Mouse (Mus musculus): Measurements from ENCODE around the gene Dync1i1. TPM values are rescaled to one million over a fixed set of nuclear protein-coding genes. Genes with fewer than 3 reads are reported as not detected.

The Dync1i1 gene
- total RNA-seq, 2 experiments from 2014 or later = not detected

DNA sequence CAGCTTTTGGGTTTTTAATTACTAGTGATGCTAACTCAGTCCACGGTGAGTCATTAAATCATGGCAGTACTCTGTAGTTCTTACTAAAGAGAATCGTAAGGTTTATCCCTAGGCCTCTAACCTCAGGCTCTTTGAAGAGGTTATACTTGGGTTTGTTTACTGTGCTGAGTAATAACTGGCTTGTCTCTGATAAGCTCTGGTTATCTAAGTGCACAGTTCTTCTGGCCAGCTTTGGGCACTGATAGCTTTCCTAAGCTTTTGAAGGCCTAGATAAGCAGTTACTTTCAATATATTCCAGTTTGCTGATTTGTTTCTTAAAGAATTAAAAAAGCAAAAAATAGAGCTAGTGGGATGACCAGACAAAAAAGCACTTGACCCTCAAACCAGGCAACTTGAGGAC is 37.5 kb downstream of the Dync1i1 start:
- ATAC-seq (replicated peaks; ENCODE audit: low FRiP score, low TSS enrichment, poor library complexity, severe bottlenecking) = peak; percentile 59; the same call in 1 of the 2 replicates

DNA sequence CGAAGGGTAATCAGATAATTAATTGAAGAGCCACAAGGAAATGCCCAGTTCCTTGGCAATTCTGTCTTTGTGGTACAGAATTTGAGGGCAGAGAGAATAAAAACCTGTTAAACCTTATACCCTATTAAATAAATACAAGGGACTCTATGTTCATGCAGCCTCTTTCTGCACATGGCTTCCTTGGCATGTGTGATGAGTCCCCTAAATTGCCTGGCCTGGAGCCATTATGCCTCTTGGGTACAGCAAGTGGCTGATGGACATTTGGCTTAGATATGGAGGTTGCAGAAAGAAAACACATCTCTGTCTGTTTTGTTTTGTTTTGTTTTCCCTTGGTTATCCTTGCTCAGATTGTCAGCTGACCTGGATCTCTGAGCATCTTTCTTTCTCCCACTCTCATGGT is 43.1 kb downstream of the Dync1i1 start:
- ATAC-seq (replicated peaks; ENCODE audit: low FRiP score, low TSS enrichment, poor library complexity, severe bottlenecking) = no peak

DNA sequence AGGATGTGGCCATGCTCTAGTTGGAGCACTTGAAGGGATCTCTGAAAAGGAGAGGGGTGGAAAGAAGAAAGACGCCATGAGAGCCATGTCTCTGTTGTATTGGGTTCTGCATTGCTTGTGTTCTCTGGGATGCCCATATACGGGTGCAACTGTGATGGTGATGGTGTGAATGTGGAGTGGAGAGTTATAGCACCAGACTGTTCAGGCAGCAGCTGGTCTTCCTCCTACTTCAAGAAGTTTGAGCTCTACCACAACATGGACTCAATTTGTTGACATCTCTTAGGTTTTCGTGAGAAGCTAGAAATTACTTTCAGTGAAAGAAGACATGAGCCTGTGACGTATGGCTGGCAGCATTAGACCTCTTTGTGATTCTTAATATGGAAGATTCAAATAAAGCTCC is 44.8 kb downstream of the Dync1i1 start:
- no peak for ATAC-seq (replicated peaks; ENCODE audit: low FRiP score, low TSS enrichment, poor library complexity, severe bottlenecking)

DNA sequence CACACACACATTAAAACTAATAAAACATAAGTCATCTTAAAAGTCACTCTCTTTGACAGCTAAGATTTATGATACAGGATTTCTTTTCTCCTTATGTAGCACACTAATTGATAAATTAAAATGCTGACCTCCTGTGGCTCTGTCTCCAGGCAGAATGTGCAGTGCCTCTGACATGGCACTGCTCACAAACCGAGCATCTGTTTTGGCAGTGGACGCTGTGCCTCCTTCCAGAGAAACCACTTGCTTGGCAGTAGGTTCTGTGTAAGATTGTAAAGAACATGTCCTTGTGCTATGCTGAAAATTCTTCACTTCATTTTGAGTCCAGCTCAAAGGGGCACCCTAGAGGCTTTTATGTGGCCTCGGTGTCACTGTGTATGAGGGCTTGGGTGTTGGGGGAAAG is 50.0 kb downstream of the Dync1i1 start:
- ATAC-seq (replicated peaks; ENCODE audit: low FRiP score, low TSS enrichment, poor library complexity, severe bottlenecking) = no peak

DNA sequence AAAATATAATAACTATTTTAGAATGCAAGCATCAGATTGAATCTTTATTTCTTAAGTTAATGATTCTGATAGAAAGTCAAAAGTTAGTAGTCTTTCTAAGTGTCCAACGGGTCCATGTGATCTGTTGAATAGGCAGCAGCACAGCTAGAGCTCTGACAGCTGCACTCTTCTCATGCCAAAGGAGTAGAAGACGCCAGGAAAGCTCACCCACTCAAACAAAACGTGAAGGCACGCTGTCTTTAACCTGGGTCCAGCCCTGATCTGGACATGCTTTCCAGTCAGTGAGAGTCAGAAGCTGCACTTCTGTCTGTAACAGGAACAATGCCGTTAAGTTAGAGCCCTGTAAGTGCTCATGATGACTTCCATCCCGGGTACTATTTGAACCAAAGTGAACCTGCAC is 56.3 kb downstream of the Dync1i1 start:
- no peak for ATAC-seq (replicated peaks; ENCODE audit: low FRiP score, low TSS enrichment, poor library complexity, severe bottlenecking)

DNA sequence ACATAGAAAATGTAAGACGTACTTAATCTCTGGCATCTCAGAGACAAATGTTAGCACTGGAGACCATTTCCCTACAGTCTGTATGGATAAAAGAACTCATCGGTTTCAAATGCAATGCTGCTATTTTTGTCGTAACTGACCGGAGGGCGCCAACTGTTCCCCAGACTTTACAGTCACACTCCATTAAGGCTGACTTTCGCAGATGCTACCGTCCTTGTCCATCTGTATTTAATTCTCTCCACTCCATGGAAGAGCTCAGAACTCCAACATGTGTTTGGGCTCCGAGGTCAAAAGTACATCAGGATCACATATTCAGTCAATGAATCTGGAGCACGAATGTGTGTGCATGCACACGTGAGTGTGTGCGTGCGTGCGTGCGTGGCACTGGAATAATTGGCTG is 58.4 kb downstream of the Dync1i1 start:
- no peak for ATAC-seq (replicated peaks; ENCODE audit: low FRiP score, low TSS enrichment, poor library complexity, severe bottlenecking)

DNA sequence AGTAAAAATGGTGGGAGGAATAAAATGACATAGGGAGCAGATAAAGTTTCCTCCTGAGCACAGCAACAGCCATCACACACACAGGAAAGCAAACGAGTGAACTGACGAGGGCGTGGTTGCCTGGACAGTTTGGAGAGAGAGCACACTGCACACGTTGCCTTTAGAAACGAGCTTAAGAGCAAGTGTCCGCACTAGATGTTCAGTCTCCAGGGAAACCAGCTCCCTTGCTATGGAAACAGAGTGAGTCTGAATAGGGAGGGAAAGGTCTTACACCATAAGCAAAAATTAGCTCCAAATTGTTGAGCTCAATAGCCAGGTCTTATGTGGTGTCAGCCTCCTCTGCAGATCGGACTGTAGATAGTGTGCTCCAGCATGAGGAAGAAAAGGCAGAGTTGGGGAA is 65.2 kb downstream of the Dync1i1 start:
- ATAC-seq (replicated peaks; ENCODE audit: low FRiP score, low TSS enrichment, poor library complexity, severe bottlenecking) = no peak

DNA sequence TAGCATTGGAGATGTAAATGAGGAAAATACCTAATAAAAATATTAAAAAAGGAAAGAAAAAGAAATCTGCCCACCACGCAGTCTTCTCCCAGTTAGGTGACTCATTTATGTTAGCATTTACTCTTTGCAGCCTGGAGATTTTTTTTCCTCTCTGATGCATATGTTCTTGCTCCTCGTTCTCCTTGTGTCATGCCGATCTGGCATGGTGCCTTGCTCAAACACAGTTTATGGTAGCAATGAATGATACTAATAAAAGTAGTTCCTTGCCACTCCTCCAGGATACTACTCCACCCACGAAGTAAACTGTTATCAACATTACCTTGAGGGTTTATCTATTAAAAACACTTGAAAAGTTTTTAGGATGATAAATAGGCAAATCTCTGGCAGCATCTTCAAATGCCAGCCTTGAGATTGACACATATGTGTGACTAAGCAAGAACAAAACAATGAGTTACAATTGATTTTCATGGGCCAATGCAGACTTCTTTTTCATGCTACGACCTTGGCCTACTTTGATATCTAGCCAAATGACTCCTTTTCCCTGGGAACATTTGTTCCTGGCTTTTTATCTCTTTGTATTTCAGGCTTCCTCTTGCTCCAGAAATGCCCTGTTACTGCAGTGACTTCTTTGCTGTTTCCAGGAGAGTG is 68.8 kb downstream of the Dync1i1 start:
- ATAC-seq (replicated peaks; ENCODE audit: low FRiP score, low TSS enrichment, poor library complexity, severe bottlenecking) = no peak

DNA sequence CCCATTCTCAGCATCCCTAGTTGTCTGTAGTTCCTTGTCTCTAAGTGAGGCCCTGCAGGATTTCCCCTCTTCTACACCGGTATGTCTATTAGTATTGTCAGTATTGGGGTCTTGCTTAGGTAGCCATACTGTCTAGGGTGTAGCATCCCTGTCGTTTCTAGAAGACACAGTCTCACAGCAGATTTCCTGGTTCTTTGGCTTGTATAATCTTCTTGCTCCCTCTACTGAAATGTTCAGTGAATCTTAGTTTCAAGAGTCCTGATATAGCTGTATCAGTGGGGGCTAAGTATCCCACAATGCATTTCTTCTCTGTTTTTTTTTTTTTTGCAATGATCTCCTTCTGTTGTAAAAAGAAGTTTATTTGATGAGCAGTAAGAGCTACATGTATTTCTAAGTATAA is 69.9 kb downstream of the Dync1i1 start:
- no peak for ATAC-seq (replicated peaks; ENCODE audit: low FRiP score, low TSS enrichment, poor library complexity, severe bottlenecking)

DNA sequence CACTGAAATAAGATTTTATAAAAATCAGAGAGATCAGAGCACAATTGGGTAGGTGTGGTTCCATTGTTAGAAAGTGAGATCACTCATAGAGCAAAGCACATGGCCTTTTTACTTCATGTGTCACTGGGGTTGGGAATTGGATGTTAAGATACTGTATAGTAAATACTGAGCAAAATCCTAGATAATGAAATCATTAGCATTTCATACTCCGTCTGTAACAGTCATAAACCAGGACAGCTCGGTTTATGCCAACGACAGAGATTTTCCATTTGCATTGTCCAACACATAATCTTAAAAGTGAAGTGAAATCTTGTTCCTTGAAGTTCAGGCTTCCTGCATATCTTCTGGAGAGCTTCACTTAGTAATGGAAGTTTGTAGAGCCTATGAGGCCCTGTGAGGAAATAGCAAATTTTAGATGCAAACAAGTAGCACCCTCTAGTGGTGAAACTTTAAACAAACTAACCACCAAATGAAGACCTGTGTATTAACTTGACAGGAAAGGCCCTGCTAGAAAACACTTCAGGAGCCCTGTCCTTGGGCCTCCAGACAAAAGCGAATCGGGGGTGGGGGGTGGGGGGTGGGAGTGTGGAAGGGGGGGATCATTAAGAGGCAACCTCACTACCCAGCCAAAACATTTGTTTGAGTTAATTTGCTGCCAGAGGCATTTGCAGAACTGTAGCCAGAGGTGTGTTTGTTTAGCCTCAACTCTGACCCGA is 76.8 kb downstream of the Dync1i1 start:
- ATAC-seq (replicated peaks; ENCODE audit: low FRiP score, low TSS enrichment, poor library complexity, severe bottlenecking) = no peak; the same call in 1 of the 2 replicates

DNA sequence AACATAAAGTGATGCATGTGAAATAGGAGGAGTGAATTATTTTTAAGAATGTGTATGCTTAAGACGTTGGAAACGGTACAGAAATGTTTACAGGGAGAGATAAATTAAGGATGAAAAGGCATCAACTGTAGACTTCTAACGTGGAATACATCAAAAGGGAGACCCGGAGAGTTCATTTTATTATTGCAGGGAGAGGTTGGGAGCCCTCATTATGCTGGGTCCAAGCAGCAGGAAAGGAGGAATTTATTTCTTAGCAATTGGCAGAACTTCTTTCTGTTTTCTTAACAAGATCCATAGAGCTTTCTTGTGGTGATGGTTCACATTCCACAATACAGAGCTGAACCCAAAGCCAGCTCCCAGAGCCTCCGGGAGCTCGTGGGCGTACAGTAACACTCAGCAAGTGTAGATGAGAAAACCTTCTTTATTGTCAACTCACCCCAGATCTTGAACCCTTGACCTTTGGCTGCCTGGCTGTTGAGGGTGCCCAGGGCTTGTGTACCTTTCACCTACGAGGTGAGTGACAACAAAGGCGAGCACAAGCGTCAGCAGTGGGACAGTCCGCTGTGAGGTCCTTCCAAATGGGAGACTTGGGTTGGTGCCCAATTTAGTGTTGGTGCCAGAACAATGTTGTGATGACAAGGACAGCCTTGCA is 77.5 kb downstream of the Dync1i1 start:
- no peak for ATAC-seq (replicated peaks; ENCODE audit: low FRiP score, low TSS enrichment, poor library complexity, severe bottlenecking)

DNA sequence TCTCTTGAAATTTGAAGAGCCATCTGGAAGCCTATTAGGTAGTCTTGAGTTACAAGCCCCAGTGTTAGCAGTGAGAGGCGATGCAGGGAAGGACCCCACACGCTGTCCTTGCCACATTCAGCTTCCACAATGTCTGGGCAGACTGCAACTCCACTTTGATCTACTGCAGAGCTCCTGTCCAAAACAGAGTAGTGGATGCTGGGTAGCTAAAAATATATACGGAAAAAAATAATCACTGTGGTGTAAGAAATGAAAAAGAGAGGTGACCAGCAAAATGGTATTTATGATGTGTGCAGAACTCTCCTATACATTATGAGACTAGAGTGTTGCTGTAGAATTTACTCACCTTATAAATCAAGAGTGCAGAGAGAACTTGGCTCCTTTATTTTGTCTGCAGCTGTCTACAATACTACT is 82.6 kb downstream of the Dync1i1 start:
- ATAC-seq (replicated peaks; ENCODE audit: low FRiP score, low TSS enrichment, poor library complexity, severe bottlenecking) = no peak

DNA sequence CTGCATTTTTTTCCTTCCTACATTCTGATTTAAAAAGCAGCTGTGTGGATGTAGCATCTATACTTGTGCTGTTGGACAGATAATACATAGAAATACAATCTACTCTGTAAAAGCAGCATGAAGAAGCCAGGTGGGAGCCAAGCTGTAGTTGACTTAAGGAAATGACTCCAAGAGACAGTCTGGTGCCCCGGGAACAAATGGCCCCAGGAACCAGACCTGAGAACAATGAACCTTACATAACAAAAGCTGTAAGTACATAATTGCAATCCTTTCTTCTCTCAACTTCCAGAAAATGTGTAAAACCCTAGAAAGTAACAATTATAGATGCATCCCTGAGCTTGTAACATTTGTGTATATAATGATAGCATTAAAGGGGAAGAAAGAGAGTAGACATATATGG is 86.6 kb downstream of the Dync1i1 start:
- no peak for ATAC-seq (replicated peaks; ENCODE audit: low FRiP score, low TSS enrichment, poor library complexity, severe bottlenecking)

DNA sequence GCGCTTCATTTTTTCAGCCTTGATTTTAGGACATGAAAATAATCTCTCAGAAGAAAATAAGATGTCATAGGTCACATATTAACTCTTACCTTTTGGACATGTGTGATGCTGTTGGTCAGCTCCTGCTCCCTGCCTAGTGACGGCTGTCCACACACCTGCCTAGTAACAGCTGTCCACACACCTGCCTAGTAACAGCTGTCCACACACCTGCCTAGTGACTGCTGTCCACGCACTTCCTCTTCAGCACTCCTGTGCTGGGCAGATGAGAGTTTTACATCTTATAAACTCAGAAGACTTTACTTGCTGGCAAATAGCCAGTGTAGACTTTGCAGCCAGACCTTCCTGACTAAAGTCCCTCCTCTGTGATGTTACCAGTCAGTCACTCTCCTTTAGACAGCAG is 94.2 kb downstream of the Dync1i1 start:
- no peak for ATAC-seq (replicated peaks; ENCODE audit: low FRiP score, low TSS enrichment, poor library complexity, severe bottlenecking)

DNA sequence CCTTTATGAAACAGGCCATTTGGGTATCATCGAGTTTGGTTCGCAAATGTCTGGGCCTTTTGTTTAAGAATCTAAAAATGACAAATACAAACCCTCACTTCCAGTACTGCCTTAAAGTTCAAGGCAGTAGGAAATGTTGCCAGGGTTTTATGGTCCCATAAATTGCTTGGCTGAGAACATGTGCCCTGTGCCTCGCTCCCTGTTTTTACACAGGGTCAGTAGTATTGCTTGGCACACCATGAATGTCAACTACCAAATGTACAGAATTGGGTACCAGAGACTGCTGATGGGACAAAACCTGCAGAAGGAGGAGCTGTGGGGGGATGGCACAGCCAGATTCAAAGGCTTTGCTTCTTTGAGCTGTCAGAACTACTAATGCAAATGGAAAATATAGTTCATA is 100.0 kb downstream of the Dync1i1 start:
- ATAC-seq (replicated peaks; ENCODE audit: low FRiP score, low TSS enrichment, poor library complexity, severe bottlenecking) = no peak

DNA sequence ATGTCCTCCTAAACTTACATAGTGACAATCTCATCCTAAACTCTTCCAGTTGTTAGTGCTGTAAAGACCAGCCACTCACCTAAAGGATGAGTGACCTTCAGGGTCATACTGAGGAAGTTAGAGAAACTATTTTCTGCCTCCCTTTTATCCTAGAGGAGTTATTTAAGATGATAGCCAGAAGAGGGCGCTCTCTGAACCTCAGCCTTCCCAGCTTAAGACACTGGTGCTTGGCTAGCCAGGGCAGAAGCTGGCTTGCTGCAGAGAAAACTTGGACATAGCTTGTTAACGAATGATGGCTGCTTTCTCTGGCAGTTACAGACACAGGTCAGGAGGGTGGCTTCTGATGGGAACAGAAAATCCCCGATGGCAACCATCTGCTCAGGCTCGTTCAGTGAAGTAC is 101.6 kb downstream of the Dync1i1 start:
- ATAC-seq (replicated peaks; ENCODE audit: low FRiP score, low TSS enrichment, poor library complexity, severe bottlenecking) = no peak

DNA sequence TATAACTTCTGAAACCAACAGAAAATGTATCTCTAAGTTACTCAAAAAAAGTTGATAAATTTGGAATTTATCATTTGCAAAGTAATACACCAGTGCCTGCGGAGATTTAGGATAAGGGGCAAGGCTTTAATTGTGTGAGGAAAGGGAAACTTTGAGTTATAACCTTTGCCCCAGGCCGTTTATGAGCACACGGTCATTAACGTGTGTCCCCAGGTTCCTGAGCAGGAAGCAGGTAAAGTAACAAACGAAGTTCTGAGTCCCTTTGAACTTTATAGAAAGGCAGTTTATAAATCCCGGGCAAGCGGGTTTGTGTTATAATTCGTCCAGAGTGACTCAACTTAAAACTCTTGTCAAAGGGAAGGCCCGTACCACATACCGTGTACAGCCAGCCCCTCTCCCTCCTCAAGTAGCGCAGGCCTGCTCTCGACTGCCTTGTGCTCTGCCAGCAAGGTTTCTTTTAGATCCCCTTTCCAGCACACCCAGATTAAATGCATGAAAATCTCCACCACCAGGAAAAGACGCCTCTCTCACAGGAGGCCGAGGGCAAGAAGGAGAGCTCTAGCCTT is 103.1 kb downstream of the Dync1i1 start:
- ATAC-seq (replicated peaks; ENCODE audit: low FRiP score, low TSS enrichment, poor library complexity, severe bottlenecking) = no peak

DNA sequence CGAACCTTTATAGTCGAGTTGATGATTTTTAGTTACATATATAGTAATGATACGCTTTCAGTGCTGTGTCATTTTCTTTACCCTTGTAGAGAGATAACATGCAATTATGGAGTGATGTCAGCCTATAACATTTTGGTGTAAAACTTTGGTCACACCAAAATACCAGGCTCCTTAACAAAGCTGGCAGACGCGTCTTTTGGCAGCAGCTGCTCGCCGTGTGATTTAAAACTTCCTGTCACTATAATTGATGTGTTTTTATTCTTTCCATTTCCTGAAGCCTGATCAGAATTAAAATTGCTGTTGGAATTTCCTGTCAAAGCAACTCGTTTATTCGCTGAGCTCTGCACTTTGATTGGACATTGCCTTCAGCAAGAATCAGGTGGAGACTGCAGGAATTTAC is 103.7 kb downstream of the Dync1i1 start:
- no peak for ATAC-seq (replicated peaks; ENCODE audit: low FRiP score, low TSS enrichment, poor library complexity, severe bottlenecking)

DNA sequence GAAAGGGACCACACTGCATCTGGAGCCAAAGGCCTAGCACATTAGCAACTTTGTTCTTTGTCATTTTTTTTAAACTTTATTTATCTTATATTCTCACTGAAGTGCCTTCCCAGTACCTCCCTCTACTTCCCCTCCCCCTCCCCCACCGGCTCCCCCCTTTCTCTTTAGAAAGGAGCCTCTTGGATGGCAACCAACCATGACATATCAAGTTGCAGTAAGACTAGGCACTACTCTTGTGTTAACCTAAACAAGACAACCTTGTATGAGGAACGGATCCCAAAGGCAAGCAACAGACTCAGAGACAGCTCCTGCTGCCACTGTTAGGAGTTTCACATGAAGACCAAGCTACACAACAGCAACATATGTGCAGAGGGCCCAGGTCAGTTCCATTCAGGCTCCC is 105.3 kb downstream of the Dync1i1 start:
- no peak for ATAC-seq (replicated peaks; ENCODE audit: low FRiP score, low TSS enrichment, poor library complexity, severe bottlenecking)

DNA sequence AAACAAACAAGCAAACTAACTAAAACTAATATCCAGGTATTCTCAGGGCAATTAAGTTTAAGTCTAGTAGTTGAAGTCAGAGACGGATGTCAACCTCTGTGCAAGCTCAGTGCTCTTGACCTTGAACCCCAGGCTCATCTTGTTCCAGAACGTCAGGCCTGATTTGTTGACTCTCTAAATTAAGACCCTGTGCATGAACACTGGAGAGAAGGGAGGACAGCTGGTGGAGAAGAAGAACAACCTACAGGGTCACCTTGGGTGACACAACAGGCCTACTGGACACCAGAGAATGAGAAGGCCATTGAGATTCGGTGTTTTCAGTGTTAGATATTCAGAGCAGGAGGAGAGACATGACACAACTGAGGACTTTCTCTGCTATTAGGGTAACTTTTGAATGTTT is 105.8 kb downstream of the Dync1i1 start:
- ATAC-seq (replicated peaks; ENCODE audit: low FRiP score, low TSS enrichment, poor library complexity, severe bottlenecking) = no peak

DNA sequence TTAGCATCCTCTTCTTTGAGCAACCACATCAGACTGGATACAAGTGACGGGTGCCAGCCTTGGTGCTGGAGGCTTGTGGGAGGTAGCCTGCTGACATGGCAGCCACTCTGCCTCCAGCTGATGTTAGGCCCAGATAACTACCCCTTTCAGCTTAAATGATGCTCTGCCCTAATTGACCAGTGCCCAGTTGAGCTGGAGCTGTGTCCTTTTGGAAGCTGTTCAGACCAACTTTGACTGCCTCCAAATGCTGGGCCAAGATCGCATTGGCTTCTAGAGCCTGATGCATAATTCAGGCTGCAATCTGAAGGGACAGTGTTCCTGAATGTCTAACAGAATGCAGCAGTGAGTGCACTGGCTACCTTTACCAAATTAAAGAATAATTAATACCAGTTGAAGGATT is 107.4 kb downstream of the Dync1i1 start:
- no peak for ATAC-seq (replicated peaks; ENCODE audit: low FRiP score, low TSS enrichment, poor library complexity, severe bottlenecking)
